In genomic region chr2:116021046-116021445, GRCm38 (mm10) we compare ENCODE assay signal across 9 mouse cellular contexts. TPM values are rescaled to one million over a fixed set of nuclear protein-coding genes. Genes with fewer than 3 reads are reported as not detected.
A peak's percentile ranks its signal among the peaks of the same experiment; 100 is the strongest.
DNase-seq lines count a peak whose midpoint lies in the region; ATAC-seq and TF ChIP-seq lines count a peak whose summit lies in the region.
"Had no signal": no experiment of that assay in that cellular context is flagged by ENCODE, and none has a peak within 500 bp of the region (broad histone marks: within the 10 kb centered on the region; RNA-seq: fewer than 3 reads in every experiment).

No protein-coding gene starts in this region.

- peak; percentile 40; the same call in 1 of the 2 replicates for ATAC-seq in lung, embryonic 14.5 days (ENCODE audit: insufficient read depth)
- peak; percentile 95 for ATAC-seq in liver, postnatal 0 days
- no peak for ATAC-seq in CD4-positive, CD25-positive, alpha-beta regulatory T cell, adult 4 months
- ATAC-seq in activated CD4-positive, CD25-positive, alpha-beta regulatory T cell, adult 4 months = no peak

- H3K9me3 ChIP-seq in lung, embryonic 14.5 days (ENCODE audit: low read depth, low read length) = no peaks in the 10 kb centered on the region
- H3K9me3 ChIP-seq in liver, postnatal 0 days (ENCODE audit: low read length) = no peaks in the 10 kb centered on the region

- no peak for TF ChIP-seq CTCF in lung, embryonic 14.5 days (IDR thresholded peaks at IDR 0.05; ENCODE audit: low read depth)
- TF ChIP-seq CTCF in liver, postnatal 0 days (IDR thresholded peaks at IDR 0.05; ENCODE audit: low read depth) = no peak

- peak; percentile 39 for DNase-seq in lung, embryonic 14.5 days
- DNase-seq in lung, postnatal 25 days (ENCODE audit: low spot score) = no peak
- DNase-seq in kidney, adult 11 months = peak; percentile 60
- DNase-seq in liver, postnatal 0 days = peak; percentile 40
- no peak for DNase-seq in layer of hippocampus, postnatal 36 days
- DNase-seq in frontal cortex, adult 2 months (ENCODE audit: extremely low spot score in 1 of 2, low spot score in 1 of 2) = no peak

- H3K36me3 ChIP-seq in lung, embryonic 14.5 days (ENCODE audit: insufficient read depth) = no peaks in the 10 kb centered on the region; the same call in 1 of the 2 replicates
- H3K36me3 ChIP-seq in liver, postnatal 0 days (replicated peaks; ENCODE audit: insufficient read depth, low read length) = no peaks in the 10 kb centered on the region
- H3K36me3 ChIP-seq: G1E had no signal

- peak overlapping the region; percentile 24; the same call in 1 of the 2 replicates for H3K9ac ChIP-seq in lung, embryonic 14.5 days
- H3K9ac ChIP-seq in liver, postnatal 0 days (replicated peaks) = no peak overlapping the region

- TF ChIP-seq EP300 in liver, postnatal 0 days (IDR thresholded peaks at IDR 0.05; ENCODE audit: low read depth) = no peak

- peaks cover 12% of the 10 kb centered on the region for H3K4me1 ChIP-seq in lung, embryonic 14.5 days (ENCODE audit: insufficient read depth)
- H3K4me1 ChIP-seq in liver, postnatal 0 days (ENCODE audit: insufficient read depth) = 0 out of 2 replicates have a peak, but pooled peaks cover 8% of the 10 kb centered on the region

- H3K4me2 ChIP-seq in lung, embryonic 14.5 days = peak overlapping the region; percentile 34
- peak overlapping the region; percentile 56 for H3K4me2 ChIP-seq in liver, postnatal 0 days (ENCODE audit: low read depth, low read length)

- no peaks in the 10 kb centered on the region for H3K27me3 ChIP-seq in lung, embryonic 14.5 days (ENCODE audit: insufficient read depth, low read length)
- H3K27me3 ChIP-seq in liver, postnatal 0 days (ENCODE audit: insufficient read depth, low read length) = no peaks in the 10 kb centered on the region

- no peak overlapping the region for H3K4me3 ChIP-seq in lung, embryonic 14.5 days (ENCODE audit: low read depth, low read length)
- H3K4me3 ChIP-seq in liver, postnatal 0 days (ENCODE audit: low read depth, low read length) = peak overlapping the region; percentile 13

- no peak overlapping the region; the same call in 1 of the 2 replicates for H3K27ac ChIP-seq in lung, embryonic 14.5 days (ENCODE audit: low read depth)
- peak overlapping the region; percentile 62 for H3K27ac ChIP-seq in liver, postnatal 0 days (ENCODE audit: low read depth)

- WGBS in lung, embryonic 14.5 days = 10% methylated on average over 9 of the region's 9 CpGs
- 30% methylated on average over 9 of the region's 9 CpGs for WGBS in liver, postnatal 0 days (ENCODE audit: insufficient replicate concordance)

RNA-seq across cellular contexts. Expression of gene Meis2, which starts 44.6 kb away (rescaled TPM):
- 31.4 and 33.1 TPM in 2 replicates for polyA plus RNA-seq in lung, embryonic 14.5 days (2014; fragmentation: Nextera tagmentation; extraction: Ambion mirVana)
- 2.0 and 2.4 TPM in 2 replicates for polyA plus RNA-seq in liver, postnatal 0 days (2015; fragmentation: Nextera tagmentation; extraction: Ambion mirVana)
- total RNA-seq in layer of hippocampus, postnatal 36 days (2021) = 10 to 100 TPM; 39.2 to 43.8 TPM
- polyA plus RNA-seq in CD4-positive, CD25-positive, alpha-beta regulatory T cell, adult 4 months (2017; shearing (Covaris generic)) = not detected
- 372 and 452 TPM in 2 replicates for polyA plus RNA-seq in frontal cortex, adult 2 months (2012; rRNA removed)
- under 1 TPM in 1 of 2 experiments, not detected in 1; 0.26 TPM for polyA plus RNA-seq in activated CD4-positive, CD25-positive, alpha-beta regulatory T cell, adult 4 months (2017; shearing (Covaris generic))

Comparison
In these comparisons a context has a peak if more than half of its experiments do, and no peak if none do; other contexts are left out.
1. DNase-seq: peak in lung, embryonic 14.5 days (single experiment), kidney, adult 11 months (single experiment) and liver, postnatal 0 days (single experiment); none in lung, postnatal 25 days (single experiment), layer of hippocampus, postnatal 36 days (0 of 2) and frontal cortex, adult 2 months (0 of 2).
2. ATAC-seq: peak in lung, embryonic 14.5 days (single experiment) and liver, postnatal 0 days (single experiment); none in CD4-positive, CD25-positive, alpha-beta regulatory T cell, adult 4 months (single experiment) and activated CD4-positive, CD25-positive, alpha-beta regulatory T cell, adult 4 months (single experiment).